Mouse (Mus musculus): ENCODE results near the gene Rpia. TPM values are rescaled to one million over a fixed set of nuclear protein-coding genes. Genes with fewer than 3 reads are reported as not detected.

The Rpia gene
- total RNA-seq, 1 experiment: 11.0 TPM

DNA sequence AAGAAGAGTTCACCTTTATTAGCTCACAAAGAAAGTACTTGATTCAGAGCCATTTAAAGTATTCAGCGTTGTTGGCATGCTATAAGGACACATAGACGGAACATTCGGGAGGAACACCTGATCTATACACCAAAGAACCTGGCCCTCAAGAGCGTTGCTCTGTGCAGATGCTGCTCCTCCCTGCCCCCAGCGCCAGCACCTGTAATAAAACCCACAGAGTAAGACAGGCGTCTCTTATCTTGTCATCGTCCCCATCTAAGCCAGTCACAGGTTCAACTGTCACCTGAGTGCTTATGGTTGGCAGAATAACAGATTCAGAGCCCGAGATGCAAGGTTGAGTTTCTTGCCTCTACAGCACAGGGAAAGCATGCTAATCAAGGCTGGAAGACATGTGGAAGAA, 23.4 kb upstream of the Rpia start:
- Histone ChIP-seq H3K4me1 (ENCODE audit: control insufficient read depth in 2 of 2, insufficient read depth in 2 of 2, low read length in 2 of 2, poor library complexity in 1 of 2) (no peaks in the 10 kb centered on the region), H3K27ac (ENCODE audit: insufficient read depth, low read depth, low read length, poor library complexity, severe bottlenecking) (no peak overlapping the region), H3K36me3 (ENCODE audit: control insufficient read depth, insufficient read depth, low read length, poor library complexity, severe bottlenecking) (no peaks in the 10 kb centered on the region), H3K9me3 (ENCODE audit: control insufficient read depth, insufficient read depth, low read depth, low read length) (no peaks in the 10 kb centered on the region), H3K4me3 (ENCODE audit: insufficient read depth in 1 of 2, low read depth in 1 of 2, low read length in 2 of 2, poor library complexity in 1 of 2, severe bottlenecking in 1 of 2) (no peak overlapping the region), H3K9ac (ENCODE audit: insufficient read depth, low read depth, low read length, poor library complexity, severe bottlenecking) (no peak overlapping the region)
- in situ Hi-C loops (cut with MboI; ENCODE audit: low sequenced_read_pairs in 2 of 2, unreplicated experiment in 2 of 2): no loop called here
- TF ChIP-seq ZC3H11A (IDR thresholded peaks at IDR 0.05; ENCODE audit: borderline replicate concordance, low read depth, low read length) (no peak), CHD2 (IDR thresholded peaks at IDR 0.05; ENCODE audit: low read depth, low read length) (no peak), ZNF384 (IDR thresholded peaks at IDR 0.05; ENCODE audit: low read depth, low read length) (no peak), MAFK (IDR thresholded peaks at IDR 0.05; ENCODE audit: insufficient read depth, low read depth, low read length) (no peak), HCFC1 (IDR thresholded peaks at IDR 0.05; ENCODE audit: borderline replicate concordance, insufficient read depth, low read length) (no peak)
- no peak for DNase-seq (ENCODE audit: low read depth, low spot score)

- no peak for DNase-seq (ENCODE audit: low read depth, low spot score)
- Histone ChIP-seq H3K9me3 (ENCODE audit: control insufficient read depth, insufficient read depth, low read depth, low read length) (no peaks in the 10 kb centered on the region), H3K36me3 (ENCODE audit: control insufficient read depth, insufficient read depth, low read length, poor library complexity, severe bottlenecking) (no peaks in the 10 kb centered on the region), H3K4me3 (ENCODE audit: insufficient read depth in 1 of 2, low read depth in 1 of 2, low read length in 2 of 2, poor library complexity in 1 of 2, severe bottlenecking in 1 of 2) (no peak overlapping the region), H3K27ac (ENCODE audit: insufficient read depth, low read depth, low read length, poor library complexity, severe bottlenecking) (no peak overlapping the region), H3K4me1 (ENCODE audit: control insufficient read depth in 2 of 2, insufficient read depth in 2 of 2, low read length in 2 of 2, poor library complexity in 1 of 2) (no peaks in the 10 kb centered on the region), H3K9ac (ENCODE audit: insufficient read depth, low read depth, low read length, poor library complexity, severe bottlenecking) (no peak overlapping the region)
- no peak for TF ChIP-seq MAFK (IDR thresholded peaks at IDR 0.05; ENCODE audit: insufficient read depth, low read depth, low read length)
- no peak for TF ChIP-seq ZNF384 (IDR thresholded peaks at IDR 0.05; ENCODE audit: low read depth, low read length)
- TF ChIP-seq ZC3H11A (IDR thresholded peaks at IDR 0.05; ENCODE audit: borderline replicate concordance, low read depth, low read length): no peak
- TF ChIP-seq HCFC1 (IDR thresholded peaks at IDR 0.05; ENCODE audit: borderline replicate concordance, insufficient read depth, low read length): no peak
- no peak for TF ChIP-seq CHD2 (IDR thresholded peaks at IDR 0.05; ENCODE audit: low read depth, low read length)
- in situ Hi-C loops (cut with MboI; ENCODE audit: low sequenced_read_pairs in 2 of 2, unreplicated experiment in 2 of 2): no loop called here
Measured at GRCm38 (mm10) chr6:70814629-70814950, 22.6 kb upstream of the Rpia start.

GRCm38 (mm10) chr6:70813921-70814628, 22.0 kb upstream of the Rpia start:
- no peaks in the 10 kb centered on the region for H3K36me3 ChIP-seq (ENCODE audit: control insufficient read depth, insufficient read depth, low read length, poor library complexity, severe bottlenecking)
- H3K4me3 ChIP-seq (ENCODE audit: insufficient read depth in 1 of 2, low read depth in 1 of 2, low read length in 2 of 2, poor library complexity in 1 of 2, severe bottlenecking in 1 of 2): no peak overlapping the region
- DNase-seq (ENCODE audit: low read depth, low spot score): no peak
- no peak overlapping the region for H3K9ac ChIP-seq (ENCODE audit: insufficient read depth, low read depth, low read length, poor library complexity, severe bottlenecking)
- no peaks in the 10 kb centered on the region for H3K4me1 ChIP-seq (ENCODE audit: control insufficient read depth in 2 of 2, insufficient read depth in 2 of 2, low read length in 2 of 2, poor library complexity in 1 of 2)
- H3K9me3 ChIP-seq (ENCODE audit: control insufficient read depth, insufficient read depth, low read depth, low read length): no peaks in the 10 kb centered on the region
- H3K27ac ChIP-seq (ENCODE audit: insufficient read depth, low read depth, low read length, poor library complexity, severe bottlenecking): no peak overlapping the region
- in situ Hi-C loops (cut with MboI; ENCODE audit: low sequenced_read_pairs in 2 of 2, unreplicated experiment in 2 of 2): no loop called here
- TF ChIP-seq CHD2 (IDR thresholded peaks at IDR 0.05; ENCODE audit: low read depth, low read length): no peak
- no peak for TF ChIP-seq MAFK (IDR thresholded peaks at IDR 0.05; ENCODE audit: insufficient read depth, low read depth, low read length)

DNA sequence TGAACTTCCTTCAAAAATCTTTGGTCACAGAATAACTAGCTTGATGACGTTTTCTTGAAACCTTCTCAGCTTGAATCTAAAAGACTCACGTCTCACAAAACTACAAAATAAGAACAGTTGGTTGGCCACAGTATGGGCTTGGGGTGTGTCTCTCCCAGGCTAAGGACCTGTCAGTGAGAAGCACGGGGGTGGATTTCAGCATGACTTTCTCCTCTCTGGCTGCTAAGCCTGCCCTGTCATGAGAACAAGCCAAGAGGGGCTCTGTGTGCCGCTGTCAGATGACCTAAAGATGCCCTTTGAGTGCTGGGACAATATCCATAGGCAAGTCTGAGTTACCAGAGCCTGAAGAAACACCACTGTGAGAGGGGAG, 20.5 kb upstream of the Rpia start:
- no peak for DNase-seq (ENCODE audit: low read depth, low spot score)

More for the DNA sequence above, 20.5 kb upstream of the Rpia start:
- Histone ChIP-seq H3K4me1 (ENCODE audit: control insufficient read depth in 2 of 2, insufficient read depth in 2 of 2, low read length in 2 of 2, poor library complexity in 1 of 2) (no peaks in the 10 kb centered on the region), H3K27ac (ENCODE audit: insufficient read depth, low read depth, low read length, poor library complexity, severe bottlenecking) (no peak overlapping the region), H3K36me3 (ENCODE audit: control insufficient read depth, insufficient read depth, low read length, poor library complexity, severe bottlenecking) (no peaks in the 10 kb centered on the region), H3K9me3 (ENCODE audit: control insufficient read depth, insufficient read depth, low read depth, low read length) (no peaks in the 10 kb centered on the region), H3K4me3 (ENCODE audit: insufficient read depth in 1 of 2, low read depth in 1 of 2, low read length in 2 of 2, poor library complexity in 1 of 2, severe bottlenecking in 1 of 2) (no peak overlapping the region), H3K9ac (ENCODE audit: insufficient read depth, low read depth, low read length, poor library complexity, severe bottlenecking) (no peak overlapping the region)
- in situ Hi-C loops (cut with MboI; ENCODE audit: low sequenced_read_pairs in 2 of 2, unreplicated experiment in 2 of 2): no loop called here
- TF ChIP-seq ZC3H11A (IDR thresholded peaks at IDR 0.05; ENCODE audit: borderline replicate concordance, low read depth, low read length) (no peak), HCFC1 (IDR thresholded peaks at IDR 0.05; ENCODE audit: borderline replicate concordance, insufficient read depth, low read length) (no peak), ZNF384 (IDR thresholded peaks at IDR 0.05; ENCODE audit: low read depth, low read length) (no peak), MAFK (IDR thresholded peaks at IDR 0.05; ENCODE audit: insufficient read depth, low read depth, low read length) (no peak)
